Mouse (Mus musculus) induced T-regulatory cell, adult 2 months (primary cell): Measurements from ENCODE around the gene Rai1.

Source experiments
- DNase-seq: peaks from one replicate; pipeline ENCODE4 v3.0.0-alpha.2; 2012; ENCODE audit warnings: low read depth

Gene Rai1

GRCm38 (mm10) chr11:60220291-60220804 lies 115.5 kb downstream of the Rai1 start:
- DNase-seq = peak; percentile 97

- no peak for DNase-seq
Observed at GRCm38 (mm10) chr11:60221425-60221824, 116.6 kb downstream of the Rai1 start.

- DNase-seq = no peak
Observed at GRCm38 (mm10) chr11:60222085-60222468, 117.3 kb downstream of the Rai1 start.

- peak; percentile 93 for DNase-seq
Observed at GRCm38 (mm10) chr11:60222469-60223236, 117.8 kb downstream of the Rai1 start, which contains the start of gene Srebf1. Gene Srebf1, minus strand, starts transcription at chr11:60222581.

GRCm38 (mm10) chr11:60224676-60225075 lies 119.9 kb downstream of the Rai1 start:
- peak; percentile 47 for DNase-seq

GRCm38 (mm10) chr11:60225874-60226273 lies 121.1 kb downstream of the Rai1 start:
- no peak for DNase-seq

- no peak for DNase-seq
Observed at GRCm38 (mm10) chr11:60228525-60228924, 123.7 kb downstream of the Rai1 start.

GRCm38 (mm10) chr11:60229821-60230220 lies 125.0 kb downstream of the Rai1 start:
- DNase-seq = no peak

GRCm38 (mm10) chr11:60230512-60230911 lies 125.7 kb downstream of the Rai1 start:
- peak; percentile 32 for DNase-seq

- no peak for DNase-seq
Observed at GRCm38 (mm10) chr11:60231326-60231725, 126.5 kb downstream of the Rai1 start.

- DNase-seq = no peak
Observed at GRCm38 (mm10) chr11:60231951-60232350, 127.1 kb downstream of the Rai1 start.

GRCm38 (mm10) chr11:60232441-60233058 lies 127.7 kb downstream of the Rai1 start:
- peak; percentile 49 for DNase-seq

- DNase-seq = no peak
Observed at GRCm38 (mm10) chr11:60233235-60233634, 128.4 kb downstream of the Rai1 start.

- DNase-seq = no peak
Observed at GRCm38 (mm10) chr11:60235351-60235750, 130.5 kb downstream of the Rai1 start.

GRCm38 (mm10) chr11:60240509-60240908 lies 135.7 kb downstream of the Rai1 start:
- no peak for DNase-seq

- no peak for DNase-seq
Observed at GRCm38 (mm10) chr11:60244503-60245143, 139.8 kb downstream of the Rai1 start.

- no peak for DNase-seq
Observed at GRCm38 (mm10) chr11:60246077-60246476, 141.3 kb downstream of the Rai1 start.

- no peak for DNase-seq
Observed at GRCm38 (mm10) chr11:60247753-60248550, 143.1 kb downstream of the Rai1 start.
